Mouse (Mus musculus) liver, adult (tissue): Measurements from ENCODE around the gene Rab3b.

Source experiments
- GATA4 ChIP-seq: IDR thresholded peaks from 2 replicates; pipeline ENCODE4 v1.6.1; 2014; ENCODE audit warnings: mild to moderate bottlenecking, low read length; ENCODE audit not compliant: insufficient replicate concordance

The Rab3b gene

DNA sequence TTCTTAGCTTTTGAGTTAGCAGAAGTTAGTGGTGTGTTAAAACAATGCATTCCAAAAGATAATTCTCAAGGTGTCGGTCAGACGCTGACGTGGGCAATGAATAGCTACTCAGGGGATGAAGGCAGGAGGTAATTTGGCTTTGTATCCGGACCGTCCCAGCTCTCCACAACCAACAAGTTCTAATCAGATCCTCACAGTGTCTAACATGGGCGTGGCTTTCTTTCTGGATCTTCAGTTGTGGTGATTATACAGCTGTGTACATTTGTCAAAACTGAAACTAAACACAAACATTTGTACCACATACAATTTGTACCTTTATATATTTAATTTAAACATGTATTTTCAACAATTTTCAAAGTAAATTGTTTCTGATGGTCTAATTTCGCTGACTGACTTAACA lies 12.1 kb upstream of the Rab3b start:
- no peak for TF ChIP-seq GATA4

DNA sequence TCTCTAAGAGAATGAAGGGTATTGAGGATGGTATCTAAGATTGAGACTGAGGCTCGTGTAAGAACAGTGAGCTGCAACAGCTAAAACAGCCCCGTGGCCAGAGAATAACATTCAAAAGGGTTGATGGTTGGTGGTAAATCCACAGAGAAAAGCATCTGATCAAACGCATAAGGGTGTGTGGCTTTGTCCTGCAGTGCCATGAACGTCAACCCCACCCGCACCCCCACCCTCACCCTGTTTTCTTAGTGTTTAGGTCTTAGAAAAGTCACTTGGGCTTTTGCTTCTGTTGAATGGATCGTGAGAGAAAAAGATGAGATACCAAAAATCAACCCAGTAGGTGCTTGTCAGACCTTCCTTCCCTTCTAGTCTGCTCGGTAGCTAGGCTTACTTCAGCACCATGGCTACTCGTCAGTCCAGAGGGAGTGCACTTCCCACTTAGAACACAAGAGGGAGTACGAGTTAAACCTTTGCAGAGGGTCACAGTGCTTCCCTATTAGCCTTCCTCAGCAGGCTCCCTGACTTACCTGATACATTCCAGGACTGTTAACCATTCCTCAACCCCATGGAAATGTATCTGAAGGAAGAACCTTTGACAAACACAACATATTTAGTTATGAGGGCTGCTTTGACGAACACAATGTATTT lies 9.0 kb upstream of the Rab3b start:
- no peak for TF ChIP-seq GATA4

- TF ChIP-seq GATA4, result no peak
Measured at GRCm38 (mm10) chr4:108873746-108874145, 5.1 kb upstream of the Rab3b start.

DNA sequence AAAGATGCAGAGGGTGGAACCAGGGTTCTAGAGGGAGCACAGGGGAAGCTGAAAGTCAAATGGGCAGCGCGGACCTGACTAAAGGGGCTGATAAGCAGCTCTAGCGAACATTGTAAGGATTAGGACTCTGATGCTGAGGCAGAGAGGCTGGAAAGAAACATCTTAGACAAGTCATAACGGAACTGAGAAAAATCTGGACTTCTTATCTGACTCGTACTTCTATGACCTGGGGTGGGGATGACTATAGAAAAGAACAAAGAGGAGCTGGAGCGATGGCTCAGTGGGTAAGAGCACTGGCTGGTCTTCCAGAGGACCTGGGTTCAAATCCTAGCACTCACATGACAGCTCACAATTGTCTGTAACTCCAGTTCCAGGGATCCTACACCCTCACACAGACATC lies 962 bp upstream of the Rab3b start:
- no peak for TF ChIP-seq GATA4

DNA sequence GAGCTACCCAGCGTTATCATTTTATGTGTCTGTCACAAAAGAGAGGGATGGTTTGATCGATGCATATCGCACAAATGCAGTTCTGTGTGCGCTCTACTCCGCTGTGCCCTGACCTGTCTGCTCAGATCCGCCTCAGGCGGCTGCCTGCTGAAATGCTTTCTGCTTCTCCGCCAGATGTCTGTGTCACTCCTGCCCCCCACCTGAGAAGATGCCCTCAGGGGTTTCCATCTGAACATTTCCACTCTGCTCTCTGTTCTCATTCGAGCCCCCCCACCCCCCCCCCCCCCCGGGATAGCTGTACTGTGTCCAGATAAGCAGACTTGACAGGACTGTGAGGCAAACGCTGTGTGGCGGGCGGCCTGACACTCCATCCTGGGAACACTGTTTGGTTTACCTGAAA lies 5.0 kb downstream of the Rab3b start:
- TF ChIP-seq GATA4, result no peak

GRCm38 (mm10) chr4:108887456-108887855 lies 8.6 kb downstream of the Rab3b start:
- TF ChIP-seq GATA4, result no peak

DNA sequence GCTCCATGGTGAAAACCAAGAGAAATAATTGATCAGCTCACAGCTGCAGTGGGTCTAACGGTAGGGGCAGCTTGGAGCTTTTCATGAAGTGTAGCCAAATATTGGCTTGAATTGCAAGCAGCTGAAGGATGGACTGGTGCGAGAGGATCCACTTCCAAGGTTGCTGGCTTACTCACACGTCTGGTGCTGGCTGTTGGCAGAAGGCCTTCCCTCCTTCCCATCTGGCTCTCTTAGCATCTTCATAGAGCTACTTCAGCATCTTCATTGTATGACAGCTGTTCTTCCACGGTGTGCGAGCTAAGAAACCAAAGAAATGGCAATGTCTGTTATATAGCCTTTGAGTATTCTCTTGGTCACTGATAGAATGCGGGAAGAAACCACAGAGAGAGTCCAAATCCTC lies 12.0 kb downstream of the Rab3b start:
- no peak for TF ChIP-seq GATA4

- TF ChIP-seq GATA4, result no peak
Measured at GRCm38 (mm10) chr4:108900421-108900820, 21.6 kb downstream of the Rab3b start.

- TF ChIP-seq GATA4, result no peak
Measured at GRCm38 (mm10) chr4:108902886-108903285, 24.0 kb downstream of the Rab3b start.

GRCm38 (mm10) chr4:108903346-108903745 lies 24.5 kb downstream of the Rab3b start:
- no peak for TF ChIP-seq GATA4

DNA sequence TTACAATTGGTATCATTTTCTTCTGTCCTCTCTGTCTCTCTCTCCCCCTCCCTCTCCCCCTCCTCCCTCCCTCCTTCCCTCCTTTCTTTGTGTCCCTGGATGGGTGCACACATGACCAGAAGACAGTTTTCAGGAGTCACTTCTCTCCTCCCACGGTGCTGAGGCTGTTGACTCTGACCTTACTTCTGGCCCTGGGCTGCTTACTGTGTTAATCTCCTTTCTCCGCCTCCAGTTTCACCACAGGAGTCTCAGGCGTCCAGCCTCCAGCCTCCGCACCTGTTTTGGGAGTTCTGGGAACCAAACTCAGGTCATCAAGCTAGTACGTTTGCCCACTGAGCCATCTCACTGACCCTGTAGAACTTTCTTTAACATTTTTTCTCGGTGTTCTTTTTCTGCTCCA lies 25.2 kb downstream of the Rab3b start:
- TF ChIP-seq GATA4, result no peak

GRCm38 (mm10) chr4:108904790-108905189 lies 25.9 kb downstream of the Rab3b start:
- TF ChIP-seq GATA4, result no peak

- no peak for TF ChIP-seq GATA4
Measured at GRCm38 (mm10) chr4:108905859-108906258, 27.0 kb downstream of the Rab3b start.

- TF ChIP-seq GATA4, result no peak
Measured at GRCm38 (mm10) chr4:108907475-108907874, 28.6 kb downstream of the Rab3b start.

GRCm38 (mm10) chr4:108909872-108910425 lies 31.1 kb downstream of the Rab3b start:
- TF ChIP-seq GATA4, result no peak

GRCm38 (mm10) chr4:108911866-108912265 lies 33.0 kb downstream of the Rab3b start:
- TF ChIP-seq GATA4, result no peak

GRCm38 (mm10) chr4:108913180-108913579 lies 34.3 kb downstream of the Rab3b start:
- no peak for TF ChIP-seq GATA4
